Mouse (Mus musculus): Measurements from ENCODE around the gene Mfsd12. TPM values are rescaled to one million over a fixed set of nuclear protein-coding genes. Genes with fewer than 3 reads are reported as not detected.

Mfsd12 gene
- polyA plus RNA-seq, 1 experiment from 2014 or later = 8.4 TPM

DNA sequence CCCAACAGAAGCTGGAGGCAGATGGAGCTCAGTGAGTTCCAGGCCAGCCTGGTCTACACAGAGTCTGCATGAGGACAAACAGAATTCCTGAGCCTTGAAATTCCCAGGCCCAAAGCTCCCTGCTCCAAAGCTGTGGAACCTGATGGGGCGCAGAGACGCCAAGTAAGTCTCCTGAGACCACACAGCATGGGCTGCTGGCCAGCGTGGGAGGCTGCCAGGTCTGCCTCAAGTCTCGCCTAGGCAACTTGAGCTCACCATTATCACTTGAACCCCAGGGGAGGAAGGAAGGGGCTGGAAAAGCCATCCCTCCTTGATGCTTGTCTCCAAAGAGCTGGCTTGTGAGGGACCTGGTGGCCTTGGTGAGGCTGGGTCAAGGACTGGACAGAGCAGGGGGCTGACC, 27.3 kb upstream of the Mfsd12 start:
- H3K4me2 ChIP-seq = no peak overlapping the region
- peaks cover 3% of the 10 kb centered on the region; the same call in 1 of the 2 replicates for H3K4me1 ChIP-seq
- no peak overlapping the region for H3K9ac ChIP-seq
- H3K27ac ChIP-seq = no peak overlapping the region
- H3K27me3 ChIP-seq = peaks cover 31% of the 10 kb centered on the region
- no peak for ATAC-seq (ENCODE audit: low FRiP score)
- H3K4me3 ChIP-seq (replicated peaks) = no peak overlapping the region
- peaks cover 27% of the 10 kb centered on the region for H3K36me3 ChIP-seq (replicated peaks)
- WGBS = 75% methylated on average over 4 of the region's 4 CpGs
- no peaks in the 10 kb centered on the region for H3K9me3 ChIP-seq

- peaks cover 31% of the 10 kb centered on the region for H3K27me3 ChIP-seq
- peaks cover 3% of the 10 kb centered on the region for H3K4me1 ChIP-seq
- H3K27ac ChIP-seq = no peak overlapping the region
- ATAC-seq (ENCODE audit: low FRiP score) = no peak
- H3K36me3 ChIP-seq (replicated peaks) = peaks cover 4% of the 10 kb centered on the region
- peak overlapping the region; percentile 17; the same call in 1 of the 2 replicates for H3K4me2 ChIP-seq
- no peaks in the 10 kb centered on the region for H3K9me3 ChIP-seq
- 18% methylated on average over 29 of the region's 29 CpGs for WGBS
- no peak overlapping the region for H3K4me3 ChIP-seq (replicated peaks)
- no peak overlapping the region for H3K9ac ChIP-seq
Observed at GRCm38 (mm10) chr10:81332277-81332676, 25.0 kb upstream of the Mfsd12 start.

GRCm38 (mm10) chr10:81334324-81334723, 23.0 kb upstream of the Mfsd12 start:
- H3K27me3 ChIP-seq = peaks cover 45% of the 10 kb centered on the region
- no peaks in the 10 kb centered on the region for H3K9me3 ChIP-seq
- no peaks in the 10 kb centered on the region for H3K36me3 ChIP-seq (replicated peaks)
- H3K4me3 ChIP-seq (replicated peaks) = no peak overlapping the region
- no peak overlapping the region for H3K4me2 ChIP-seq
- 61% methylated on average over 11 of the region's 11 CpGs for WGBS
- peaks cover 3% of the 10 kb centered on the region for H3K4me1 ChIP-seq
- H3K9ac ChIP-seq = no peak overlapping the region
- H3K27ac ChIP-seq = no peak overlapping the region
- ATAC-seq (ENCODE audit: low FRiP score) = no peak

GRCm38 (mm10) chr10:81335393-81336340, 21.6 kb upstream of the Mfsd12 start:
- no peak for ATAC-seq (ENCODE audit: low FRiP score)
- no peak overlapping the region for H3K4me2 ChIP-seq
- no peak overlapping the region for H3K27ac ChIP-seq
- H3K4me3 ChIP-seq (replicated peaks) = no peak overlapping the region
- peaks cover 52% of the 10 kb centered on the region for H3K27me3 ChIP-seq
- no peak overlapping the region for H3K9ac ChIP-seq
- no peaks in the 10 kb centered on the region for H3K36me3 ChIP-seq (replicated peaks)
- H3K4me1 ChIP-seq = peaks cover 3% of the 10 kb centered on the region
- 48% methylated on average over 17 of the region's 19 CpGs for WGBS
- no peaks in the 10 kb centered on the region for H3K9me3 ChIP-seq

GRCm38 (mm10) chr10:81336558-81336957, 20.7 kb upstream of the Mfsd12 start:
- H3K4me2 ChIP-seq = no peak overlapping the region
- H3K27me3 ChIP-seq = peaks cover 60% of the 10 kb centered on the region
- H3K4me1 ChIP-seq = peaks cover 3% of the 10 kb centered on the region
- H3K4me3 ChIP-seq (replicated peaks) = no peak overlapping the region
- H3K9me3 ChIP-seq = no peaks in the 10 kb centered on the region
- ATAC-seq (ENCODE audit: low FRiP score) = no peak
- 94% methylated on average over 4 of the region's 4 CpGs for WGBS
- H3K36me3 ChIP-seq (replicated peaks) = no peaks in the 10 kb centered on the region
- H3K9ac ChIP-seq = no peak overlapping the region
- H3K27ac ChIP-seq = no peak overlapping the region

- peaks cover 8% of the 10 kb centered on the region for H3K4me1 ChIP-seq
- H3K9ac ChIP-seq = no peak overlapping the region
- no peak for ATAC-seq (ENCODE audit: low FRiP score)
- H3K9me3 ChIP-seq = no peaks in the 10 kb centered on the region
- H3K36me3 ChIP-seq (replicated peaks) = peaks cover 7% of the 10 kb centered on the region
- H3K4me3 ChIP-seq (replicated peaks) = no peak overlapping the region
- peaks cover 71% of the 10 kb centered on the region for H3K27me3 ChIP-seq
- H3K4me2 ChIP-seq = no peak overlapping the region
- no peak overlapping the region for H3K27ac ChIP-seq
- WGBS = 37% methylated on average over 17 of the region's 17 CpGs
Observed at GRCm38 (mm10) chr10:81340551-81341332, 16.5 kb upstream of the Mfsd12 start.

- no peak overlapping the region for H3K9ac ChIP-seq
- H3K27ac ChIP-seq = no peak overlapping the region
- H3K27me3 ChIP-seq = peaks cover 78% of the 10 kb centered on the region
- H3K4me3 ChIP-seq (replicated peaks) = no peak overlapping the region
- WGBS = 35% methylated on average over 16 of the region's 16 CpGs
- ATAC-seq (ENCODE audit: low FRiP score) = no peak
- H3K4me1 ChIP-seq = peaks cover 13% of the 10 kb centered on the region
- H3K36me3 ChIP-seq (replicated peaks) = peaks cover 11% of the 10 kb centered on the region
- H3K9me3 ChIP-seq = no peaks in the 10 kb centered on the region
- no peak overlapping the region for H3K4me2 ChIP-seq
Observed at GRCm38 (mm10) chr10:81341333-81341949, 15.8 kb upstream of the Mfsd12 start.

- peak within 1 kb of the TSS; percentile 43 for H3K4me3 ChIP-seq (replicated peaks)
- peaks cover 18% of the 10 kb centered on the region for H3K36me3 ChIP-seq (replicated peaks)
- no peaks in the 10 kb centered on the region for H3K9me3 ChIP-seq
- peak within 1 kb of the TSS; percentile 65 for H3K4me2 ChIP-seq
- H3K27me3 ChIP-seq = peaks cover 84% of the 10 kb centered on the region
- WGBS = 5% methylated on average over 64 of the region's 67 CpGs
- H3K27ac ChIP-seq = no peak within 1 kb of the TSS
- peak within 1 kb of the TSS; percentile 54 for H3K9ac ChIP-seq
- H3K4me1 ChIP-seq = peaks cover 26% of the 10 kb centered on the region
- ATAC-seq (ENCODE audit: low FRiP score) = no peak
Observed at GRCm38 (mm10) chr10:81342686-81343505, 14.4 kb upstream of the Mfsd12 start, which contains the start of gene Gipc3. Gene Gipc3, minus strand, starts transcription at chr10:81343266.

DNA sequence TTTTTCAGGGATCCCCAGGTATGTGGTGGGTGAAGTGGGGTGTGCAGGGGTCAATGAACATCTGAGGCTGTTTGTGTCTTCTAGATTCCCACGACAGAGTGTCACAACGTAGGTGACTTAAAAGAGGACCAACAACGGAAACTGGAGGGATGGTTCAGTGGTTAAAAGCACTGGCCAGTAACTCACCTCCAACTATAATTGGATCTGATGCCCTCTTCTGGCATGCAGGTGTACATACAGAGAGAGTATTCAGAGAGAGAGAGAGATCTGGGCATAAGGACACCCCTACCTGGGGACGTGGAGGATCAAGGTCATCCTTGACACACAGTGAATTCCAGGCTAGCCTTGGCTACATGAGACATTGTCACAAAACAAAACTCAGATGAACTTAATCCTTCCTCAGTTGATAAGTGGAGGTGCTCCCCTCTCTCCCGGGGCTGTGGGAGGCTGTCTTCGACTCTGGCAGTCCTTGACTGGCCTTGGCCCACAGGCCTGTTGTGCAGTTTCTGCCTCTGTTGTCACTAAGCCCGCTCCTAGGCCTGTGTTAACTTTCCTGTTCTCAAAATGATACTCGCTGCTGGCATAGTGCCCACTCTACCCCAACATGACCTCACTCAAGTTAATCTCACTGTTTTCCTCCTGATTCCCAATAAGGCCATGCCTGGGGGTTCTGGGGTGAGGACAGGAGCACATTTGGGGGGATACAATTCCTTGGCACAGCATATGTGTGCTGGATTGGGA, 12.7 kb upstream of the Mfsd12 start:
- Histone ChIP-seq H3K27ac (no peak overlapping the region), H3K4me1 (peaks cover 35% of the 10 kb centered on the region), H3K27me3 (peaks cover 85% of the 10 kb centered on the region), H3K9me3 (no peaks in the 10 kb centered on the region), H3K36me3 (replicated peaks) (peaks cover 26% of the 10 kb centered on the region), H3K9ac (no peak overlapping the region), H3K4me2 (no peak overlapping the region), H3K4me3 (replicated peaks) (no peak overlapping the region)
- ATAC-seq (ENCODE audit: low FRiP score) = no peak
- 57% methylated on average over 8 of the region's 8 CpGs for WGBS

DNA sequence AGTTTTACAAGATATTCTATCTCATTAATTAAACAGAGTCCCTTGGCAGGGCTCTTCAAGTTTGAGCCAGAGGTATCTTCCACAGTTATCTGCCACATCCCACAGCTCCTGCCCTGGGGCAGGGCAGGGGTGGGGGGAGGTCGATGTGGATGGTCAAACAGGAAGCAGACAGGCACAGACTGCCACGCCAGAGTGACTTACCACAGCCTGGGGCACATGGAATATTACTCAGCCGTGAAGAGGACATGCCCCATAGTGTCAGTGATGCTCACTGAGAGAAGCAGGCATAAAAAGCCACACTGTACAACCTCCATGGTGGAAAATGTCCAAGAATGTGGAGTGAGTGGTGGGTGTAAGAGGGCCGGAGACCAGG, 12.1 kb upstream of the Mfsd12 start:
- H3K9me3 ChIP-seq = no peaks in the 10 kb centered on the region
- no peak overlapping the region for H3K9ac ChIP-seq
- H3K36me3 ChIP-seq (replicated peaks) = peaks cover 26% of the 10 kb centered on the region
- peaks cover 83% of the 10 kb centered on the region for H3K27me3 ChIP-seq
- ATAC-seq (ENCODE audit: low FRiP score) = no peak
- no peak overlapping the region for H3K4me2 ChIP-seq
- peaks cover 40% of the 10 kb centered on the region for H3K4me1 ChIP-seq
- H3K4me3 ChIP-seq (replicated peaks) = no peak overlapping the region
- H3K27ac ChIP-seq = no peak overlapping the region
- WGBS = 86% methylated on average over 4 of the region's 4 CpGs

DNA sequence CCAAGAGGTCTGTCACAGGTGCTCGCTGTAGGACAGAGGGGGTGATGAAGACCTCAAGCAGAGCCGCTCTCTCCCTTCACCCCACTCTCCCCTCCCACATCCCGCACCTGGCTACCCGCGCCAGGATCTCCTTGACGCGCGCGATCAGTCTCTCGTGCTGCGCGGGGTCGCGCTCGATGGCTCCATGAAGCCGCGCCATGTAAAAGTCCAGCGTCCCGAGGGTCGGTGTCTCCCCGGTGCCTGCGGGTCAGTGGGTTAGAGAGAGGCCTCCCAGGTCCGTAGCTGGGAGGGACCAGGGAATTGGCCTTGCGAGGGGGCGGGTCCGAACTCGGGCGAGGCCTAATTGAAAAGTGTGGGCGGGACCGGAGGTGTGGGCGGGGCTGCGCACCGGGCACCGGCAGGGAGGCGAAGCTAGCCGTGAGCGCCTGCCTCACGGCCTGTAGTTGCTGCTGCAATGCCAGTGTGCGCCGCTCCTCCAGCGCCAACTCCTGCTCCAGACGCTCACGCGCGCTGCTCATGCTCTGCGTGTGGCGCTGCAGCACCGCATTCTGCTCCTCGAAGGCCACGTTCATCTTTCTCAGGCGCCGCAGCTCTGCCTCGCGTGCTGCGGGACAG, 10.7 kb upstream of the Mfsd12 start:
- H3K9ac ChIP-seq = peak overlapping the region; percentile 22
- ATAC-seq (ENCODE audit: low FRiP score) = no peak
- WGBS = 4% methylated on average over 53 of the region's 55 CpGs
- H3K4me1 ChIP-seq = peaks cover 46% of the 10 kb centered on the region
- no peaks in the 10 kb centered on the region for H3K9me3 ChIP-seq
- peak overlapping the region; percentile 47 for H3K4me2 ChIP-seq
- H3K27me3 ChIP-seq = peaks cover 69% of the 10 kb centered on the region
- H3K4me3 ChIP-seq (replicated peaks) = peak overlapping the region; percentile 31
- H3K36me3 ChIP-seq (replicated peaks) = peaks cover 26% of the 10 kb centered on the region
- H3K27ac ChIP-seq = peak overlapping the region; percentile 2; the same call in 1 of the 2 replicates

Measured in forebrain, embryonic 12.5 days (tissue).